Mouse (Mus musculus) gastrocnemius, postnatal 36 days (tissue): ENCODE measurements at regions not wholly inside any gene's neighbourhood (a gene's known extent, or its start where the extent isn't known, plus 50 kb on each side); places are given as distances from the start of the nearest gene placed in this dataset.
"Not testable (repeated sequence)": the region's sequence is repeated elsewhere in the genome, so short reads cannot be mapped to it uniquely, and the experiment has no call there.

ENCODE experiments used
- DNase-seq, 2 experiments: peaks; one replicate each; pipeline ENCODE4 v3.0.0; 2022
- intact Hi-C: fragments of 180-260 bp; cut with DNase I; formaldehyde crosslinking; loops from one replicate; pipeline ENCODE4 v1.15.1; 2025

DNA sequence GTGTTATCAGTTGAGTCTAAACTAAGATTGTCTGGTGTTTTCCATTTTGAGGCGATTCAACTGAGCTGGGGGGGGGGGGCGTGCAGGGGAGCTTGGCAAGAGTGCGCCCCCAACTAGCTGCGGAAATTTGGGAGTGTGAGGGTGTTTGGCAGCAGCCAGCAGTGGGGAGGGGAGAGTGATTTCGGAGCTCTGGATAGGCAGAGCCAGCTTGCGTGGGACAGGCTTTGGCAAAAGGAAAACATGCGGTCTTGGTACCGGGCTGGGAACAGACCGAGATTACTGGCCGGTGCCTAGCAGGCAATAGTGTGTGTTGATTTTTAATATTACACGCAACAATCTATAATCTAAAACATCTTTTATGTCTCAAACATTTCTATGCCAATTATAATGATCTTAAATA is 199.4 kb upstream of the Cdk6 start:
- intact Hi-C loops = loop anchor here (10.0 kb wide), 1 partner anchor 373 kb away; no protein-coding TSS in a partner anchor
- not testable (repeated sequence) for DNase-seq

DNA sequence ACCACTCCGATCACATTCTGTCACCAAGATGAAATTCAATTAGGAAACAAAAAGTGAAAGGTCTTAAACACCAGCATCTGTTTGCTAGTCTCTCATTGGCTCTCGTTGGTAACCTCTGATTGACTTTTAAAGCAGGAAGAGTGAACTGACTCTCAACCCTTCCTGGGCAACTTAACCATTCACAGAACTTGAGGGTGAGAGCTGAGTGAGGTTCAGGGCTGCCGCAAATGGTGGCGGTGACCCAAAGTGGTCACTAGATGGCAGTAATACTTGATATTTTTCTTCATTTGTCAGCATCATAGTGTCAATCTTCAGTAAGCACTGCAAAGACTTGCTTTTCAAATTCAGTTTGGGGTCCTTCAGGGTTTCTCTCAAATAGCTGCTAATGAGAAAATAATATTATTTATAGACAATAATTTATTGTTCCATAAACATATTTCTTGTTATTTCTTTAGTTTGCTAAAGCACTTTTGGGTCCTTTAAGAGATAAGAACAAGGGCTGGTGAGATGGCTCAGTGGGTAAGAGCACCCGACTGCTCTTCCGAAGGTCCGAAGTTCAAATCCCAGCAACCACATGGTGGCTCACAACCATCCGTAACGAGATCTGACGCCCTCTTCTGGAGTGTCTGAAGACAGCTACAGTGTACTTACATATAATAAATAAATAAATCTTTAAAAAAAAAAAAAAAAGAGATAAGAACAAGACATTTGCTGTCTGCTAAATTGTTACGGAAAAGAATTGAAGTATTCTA is 194.6 kb upstream of the Cdk6 start:
- intact Hi-C loops = loop anchor here (10.0 kb wide), 1 partner anchor 368 kb away; no protein-coding TSS in a partner anchor
- DNase-seq = not testable (repeated sequence)

DNA sequence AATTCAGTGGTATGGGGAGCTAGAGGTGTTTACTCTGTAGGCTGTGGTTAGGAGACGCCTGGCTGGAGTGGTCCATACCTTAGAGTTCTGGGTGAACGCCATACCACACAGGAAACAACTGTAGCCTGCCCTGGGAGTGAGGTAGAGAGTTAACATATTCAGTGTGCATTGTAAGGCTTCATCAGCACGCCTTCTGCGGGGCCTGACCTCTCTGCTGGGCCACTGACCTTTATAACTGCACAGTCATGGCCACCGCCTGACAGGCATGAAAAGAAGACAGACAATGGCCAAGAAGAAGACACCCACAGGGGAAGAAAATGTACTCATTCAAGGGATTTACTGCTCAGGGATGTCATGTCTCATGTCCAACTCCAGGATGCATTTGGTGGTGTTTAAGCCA is 191.4 kb upstream of the Cdk6 start:
- DNase-seq = not testable (repeated sequence)
- intact Hi-C loops = loop anchor here (10.0 kb wide), 1 partner anchor 365 kb away; no protein-coding TSS in a partner anchor

DNA sequence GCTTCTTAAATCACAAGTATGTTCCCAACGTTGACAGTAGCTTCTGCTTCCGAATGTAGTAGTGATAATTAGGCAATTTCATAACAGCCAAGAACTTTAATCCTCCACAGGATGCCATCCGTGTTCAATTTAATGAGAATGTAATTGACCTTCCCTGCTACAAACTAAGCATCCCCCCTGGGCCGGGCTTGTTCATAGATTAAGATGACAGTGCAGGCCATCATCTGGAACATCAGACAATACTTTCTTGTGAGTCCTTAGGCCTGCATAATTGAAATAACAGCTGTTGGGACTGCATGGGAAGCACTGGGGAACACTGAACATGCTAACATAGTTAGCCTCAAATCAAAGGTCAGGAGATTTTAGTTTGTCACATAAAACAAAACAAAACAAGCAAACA is 190.5 kb upstream of the Cdk6 start:
- intact Hi-C loops, DNase-seq: not testable (repeated sequence)

DNA sequence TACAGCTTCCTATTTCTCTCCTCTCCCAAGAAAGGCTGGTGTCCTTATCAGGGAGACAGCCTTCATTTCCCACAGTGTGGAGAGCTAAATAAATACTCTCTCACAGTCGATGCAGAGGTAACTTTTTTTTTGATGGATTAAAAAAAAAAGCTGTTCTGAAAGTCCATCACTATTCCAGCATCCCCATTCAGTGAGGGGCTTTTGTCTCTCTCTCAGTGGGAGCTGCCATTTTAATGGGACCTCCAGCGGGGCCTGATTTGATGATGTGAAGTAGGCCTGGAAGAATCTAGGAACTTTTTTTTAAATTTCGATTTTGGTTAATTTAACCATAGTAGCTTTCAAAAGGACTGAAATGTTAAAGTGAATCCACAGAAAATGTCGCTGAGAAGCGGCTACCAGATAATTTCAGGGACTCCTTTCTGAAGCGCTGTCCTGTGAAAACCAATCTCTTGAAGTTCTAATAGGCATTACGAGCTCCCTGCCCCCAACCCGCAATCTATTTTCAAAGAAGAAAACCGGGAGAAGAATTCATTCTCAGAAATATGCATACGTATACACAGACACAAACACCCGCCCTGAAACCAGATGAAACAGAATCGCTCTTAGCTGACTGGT is 189.6 kb upstream of the Cdk6 start:
- DNase-seq, intact Hi-C loops: not testable (repeated sequence)

DNA sequence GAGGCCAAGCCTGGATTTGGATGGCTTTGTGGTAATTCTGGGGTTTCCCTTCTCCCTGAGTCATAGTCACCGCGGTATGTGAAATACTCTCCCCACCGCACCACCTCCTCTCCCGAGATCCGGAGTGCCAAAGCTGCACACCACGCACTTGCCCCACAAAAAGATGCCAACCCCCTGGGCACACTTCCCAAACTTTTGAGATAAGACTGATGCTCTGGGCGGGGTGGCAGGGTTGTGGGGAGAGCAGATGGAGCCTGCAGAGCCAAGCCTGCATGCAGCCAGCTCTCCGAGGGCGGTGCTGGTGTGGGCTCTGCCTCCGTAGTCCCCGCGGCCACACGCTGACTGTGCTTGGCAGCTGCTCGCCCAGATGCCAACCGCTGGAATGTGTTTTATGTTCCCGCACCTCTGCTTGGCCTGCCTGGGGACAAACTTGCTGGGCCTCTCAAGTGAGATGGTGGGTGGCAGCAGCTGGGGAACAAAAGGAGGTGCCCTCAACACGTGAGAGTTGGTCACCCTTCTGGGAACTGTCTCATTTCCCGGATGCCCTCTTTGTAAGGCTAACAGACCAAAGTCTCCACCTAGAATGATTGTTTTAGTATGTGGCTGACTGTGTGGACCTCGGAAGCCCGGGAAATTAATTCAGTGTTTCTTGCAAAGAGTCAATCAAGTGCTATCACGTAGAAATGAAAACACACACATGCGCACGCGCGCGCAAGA is 189.0 kb upstream of the Cdk6 start:
- peak; percentile 3 to 21 for DNase-seq
- intact Hi-C loops = not testable (repeated sequence)

DNA sequence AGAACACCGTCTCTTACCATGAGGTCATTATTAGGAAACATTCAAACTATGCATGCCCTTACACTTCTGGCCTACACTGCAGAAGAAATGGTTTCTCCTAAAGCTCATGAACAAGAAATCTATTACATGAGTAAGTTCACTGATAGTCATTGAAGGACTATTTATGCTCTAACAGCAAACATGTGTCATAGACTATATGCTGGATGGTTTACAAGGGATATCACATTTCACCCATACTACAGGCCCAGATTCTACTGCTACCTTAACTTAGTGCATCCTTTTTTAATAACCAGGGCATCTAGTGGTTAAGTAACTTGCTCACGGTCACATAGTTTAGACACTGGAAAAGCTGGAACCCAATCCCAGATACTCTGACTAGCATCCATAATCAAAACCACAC is 175.8 kb upstream of the Cdk6 start:
- DNase-seq, intact Hi-C loops: not testable (repeated sequence)

DNA sequence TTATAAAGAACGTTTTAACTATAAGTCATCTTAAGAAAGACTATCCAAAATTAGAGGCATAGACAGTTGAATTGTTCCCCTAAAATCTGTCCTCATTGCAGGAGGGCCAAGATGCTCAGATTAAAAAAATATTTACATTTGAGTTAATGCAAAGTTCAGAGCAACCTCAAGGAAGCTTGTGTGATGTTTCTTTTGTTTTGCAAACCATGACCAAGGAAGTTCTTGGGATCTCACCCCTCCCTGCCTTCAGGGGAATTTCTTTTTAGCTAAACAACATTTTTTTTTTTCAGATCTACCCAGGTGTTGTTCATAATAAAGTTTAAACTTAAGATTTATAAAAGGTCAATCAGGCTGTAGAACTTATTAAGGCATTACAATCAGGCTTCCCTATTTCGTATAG is 174.8 kb upstream of the Cdk6 start:
- DNase-seq, intact Hi-C loops: not testable (repeated sequence)

DNA sequence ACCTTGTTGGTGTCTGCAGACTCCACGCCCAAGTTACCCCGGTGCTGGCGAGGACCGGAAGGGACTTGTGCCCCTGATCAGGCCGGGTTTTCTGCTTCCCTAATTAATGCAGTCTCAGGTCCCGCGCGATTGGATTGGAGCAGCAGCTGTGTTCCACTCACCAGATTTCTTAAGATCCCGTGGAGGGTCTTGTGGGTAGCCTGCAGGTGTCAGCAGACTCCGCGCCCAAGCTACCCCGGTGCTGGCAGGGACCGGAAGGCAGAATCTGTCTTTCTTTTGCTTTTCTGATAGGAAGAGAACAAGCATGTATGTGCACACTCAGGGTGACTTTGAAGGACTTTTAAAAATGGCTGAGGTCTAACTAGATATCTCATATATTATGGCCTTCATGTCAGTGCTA is 147.7 kb upstream of the Cdk6 start:
- DNase-seq, intact Hi-C loops: not testable (repeated sequence)

DNA sequence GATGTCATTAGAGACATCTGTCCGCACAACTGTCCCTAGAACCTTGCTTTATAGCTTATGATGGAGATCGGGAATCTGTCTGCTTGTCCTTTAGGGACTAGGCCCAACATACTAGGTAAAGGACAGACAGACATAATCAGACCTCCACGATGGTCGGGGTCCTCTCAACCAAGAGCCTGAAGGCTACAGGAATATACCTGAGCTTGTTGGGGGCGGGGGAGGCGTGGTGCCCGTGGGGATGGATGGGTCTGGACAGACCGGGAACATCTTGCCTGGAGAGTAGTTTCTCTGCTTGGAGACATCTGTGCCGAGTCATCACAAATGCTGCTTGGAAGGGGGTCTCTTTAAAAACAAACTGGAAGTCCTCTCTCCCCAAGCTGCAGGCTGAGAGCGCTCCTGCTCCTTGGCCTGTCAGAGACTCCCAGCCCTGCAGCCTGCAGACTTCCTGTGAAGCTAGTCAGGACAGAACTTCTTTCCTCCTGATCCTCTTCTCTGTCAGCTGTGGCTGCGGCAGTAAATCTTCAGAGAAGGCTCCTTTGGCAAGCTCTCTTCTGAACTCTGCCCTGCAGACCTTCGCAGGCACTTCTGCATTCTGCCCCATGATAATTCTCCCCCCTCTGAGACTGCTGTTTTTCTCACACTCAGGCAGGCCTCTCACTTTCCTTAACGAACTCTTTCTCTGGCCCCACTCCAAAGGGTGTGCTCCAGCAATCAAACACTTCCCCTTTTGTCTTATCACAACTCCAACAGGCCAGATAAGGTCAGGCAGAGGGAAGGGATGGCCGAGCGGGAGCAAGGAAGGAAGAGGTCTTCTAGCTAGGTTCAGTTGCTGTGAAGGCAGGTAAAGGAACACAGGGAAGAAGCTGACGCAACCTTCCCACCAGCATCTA is 143.1 kb upstream of the Cdk6 start:
- intact Hi-C loops = no loop called here
- DNase-seq = peak in 1 of 2 experiments; percentile 15

DNA sequence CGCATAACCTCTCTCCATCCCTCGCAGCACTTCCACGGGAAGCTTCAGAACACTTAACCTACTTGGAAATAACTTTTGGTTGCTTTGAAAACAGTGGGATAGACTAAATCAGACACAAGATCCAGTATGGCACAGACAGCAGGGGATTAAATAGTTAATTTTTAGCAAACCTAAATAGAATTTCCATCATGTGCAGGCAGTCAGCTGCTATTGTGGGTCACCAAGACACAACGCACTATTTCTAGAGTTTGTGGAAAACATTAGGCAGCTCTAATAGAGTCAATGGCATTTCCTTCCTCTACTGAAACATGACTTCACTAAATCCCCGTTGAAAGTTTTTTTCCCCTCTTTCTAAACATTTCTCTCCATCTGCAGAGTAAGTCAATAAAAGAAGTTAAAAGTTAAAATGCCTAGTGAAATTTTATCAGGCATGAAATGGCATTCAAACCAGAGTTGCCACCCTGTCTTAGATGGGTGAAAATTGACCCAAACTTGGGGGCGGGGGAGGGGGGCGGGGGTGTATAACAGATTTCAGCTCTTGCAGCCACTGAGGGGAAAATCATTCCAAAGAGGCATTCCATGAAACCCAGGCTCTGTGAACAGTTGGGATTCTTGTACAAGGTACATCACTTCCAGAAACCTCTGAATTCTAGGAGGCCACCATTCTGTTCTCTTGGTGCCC is 142.3 kb upstream of the Cdk6 start:
- DNase-seq, intact Hi-C loops: not testable (repeated sequence)

DNA sequence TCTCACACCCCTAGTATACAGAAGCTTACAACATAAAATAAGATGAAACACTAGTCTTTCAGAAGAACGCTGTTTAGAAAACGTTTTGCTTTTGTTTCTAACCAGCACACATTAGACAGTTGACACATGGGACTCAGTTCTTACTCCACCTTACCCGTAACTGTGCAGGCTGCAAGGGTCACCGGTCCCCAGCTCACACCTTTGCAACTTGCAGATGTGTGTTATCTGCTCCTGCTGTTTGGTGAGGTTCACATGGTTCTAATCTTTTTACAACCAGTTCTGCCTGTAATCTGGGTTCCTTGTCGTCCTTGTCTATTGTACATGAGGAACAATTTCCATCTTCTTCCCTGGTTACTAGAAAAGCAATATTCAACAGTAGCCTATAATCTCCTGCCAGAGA is 135.1 kb upstream of the Cdk6 start:
- DNase-seq, intact Hi-C loops: not testable (repeated sequence)

DNA sequence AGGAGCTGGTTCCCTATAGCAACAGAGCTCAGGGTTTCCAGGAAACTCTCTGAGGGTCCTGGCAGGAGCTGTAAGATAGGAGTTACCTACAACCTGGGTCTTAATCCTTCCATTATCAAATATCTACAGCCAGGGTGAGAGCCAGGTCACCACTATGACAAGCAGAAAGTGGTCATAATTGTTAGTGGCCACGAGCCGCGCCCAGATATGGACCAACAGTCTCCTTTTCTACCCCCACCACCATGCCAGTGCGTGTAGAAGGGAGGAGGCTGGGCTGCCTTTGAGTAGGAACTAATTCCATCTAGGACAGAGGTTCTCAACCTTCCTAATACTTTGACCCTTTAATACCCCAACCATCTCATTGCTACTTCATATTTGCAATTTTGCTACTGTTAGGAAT is 133.0 kb upstream of the Cdk6 start:
- DNase-seq, intact Hi-C loops: not testable (repeated sequence)

DNA sequence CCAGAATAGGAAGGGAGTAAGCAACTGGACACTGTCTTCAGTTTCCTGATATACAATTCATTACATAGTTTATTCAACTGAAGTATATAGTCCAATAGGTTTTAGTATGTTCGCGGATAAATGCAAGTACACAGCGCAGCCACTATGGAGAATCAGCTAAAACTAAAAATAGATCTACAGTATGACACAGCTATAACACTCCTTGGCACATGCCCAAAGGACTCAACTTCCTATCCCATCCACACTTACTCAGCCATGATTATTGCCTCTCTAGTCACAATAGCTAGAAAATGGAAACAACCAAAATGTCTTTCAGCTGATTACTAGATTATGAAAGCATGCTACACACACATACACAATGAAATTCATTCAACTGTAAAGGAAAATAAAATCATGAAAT is 130.0 kb upstream of the Cdk6 start:
- DNase-seq = no peak
- intact Hi-C loops = no loop called here

DNA sequence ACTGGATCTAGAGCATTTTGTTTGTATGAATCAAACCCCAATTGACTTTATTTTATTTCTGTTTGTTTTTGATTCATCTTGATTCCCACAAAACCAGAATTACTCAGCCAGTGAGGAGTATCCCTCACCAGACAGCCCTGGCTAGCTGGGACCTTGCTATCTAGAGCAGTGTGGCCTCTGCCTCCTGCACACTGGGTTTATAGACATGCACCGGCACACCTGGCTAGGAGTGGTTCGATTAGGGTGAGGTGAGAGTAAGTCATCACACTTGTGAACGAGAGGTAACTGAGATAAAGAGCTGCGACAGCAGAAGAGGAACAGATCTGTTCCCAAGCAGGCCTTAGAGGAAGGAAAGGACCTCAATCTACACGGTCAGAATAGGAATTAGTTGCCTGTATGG is 125.2 kb upstream of the Cdk6 start:
- DNase-seq = no peak
- intact Hi-C loops = no loop called here

DNA sequence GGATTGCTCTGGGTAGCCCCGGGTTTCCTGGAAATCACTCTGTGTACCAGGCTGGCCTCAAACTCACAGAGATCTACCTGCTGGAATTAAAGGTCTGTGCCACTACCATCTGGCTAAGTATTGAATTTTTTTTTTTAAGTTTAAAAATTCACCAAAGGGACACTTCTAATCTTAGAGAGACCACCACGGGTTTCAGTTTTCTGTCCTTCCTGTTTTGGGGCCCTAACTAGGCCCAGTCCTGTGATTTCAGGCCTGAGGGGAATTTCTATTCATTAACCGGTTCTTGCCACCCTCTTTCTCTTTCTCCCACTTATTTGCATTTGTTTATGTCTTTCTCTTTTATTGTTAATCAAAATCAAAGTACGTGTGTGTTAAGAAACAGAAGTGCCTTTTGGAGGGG is 122.1 kb upstream of the Cdk6 start:
- intact Hi-C loops = no loop called here
- DNase-seq = no peak

DNA sequence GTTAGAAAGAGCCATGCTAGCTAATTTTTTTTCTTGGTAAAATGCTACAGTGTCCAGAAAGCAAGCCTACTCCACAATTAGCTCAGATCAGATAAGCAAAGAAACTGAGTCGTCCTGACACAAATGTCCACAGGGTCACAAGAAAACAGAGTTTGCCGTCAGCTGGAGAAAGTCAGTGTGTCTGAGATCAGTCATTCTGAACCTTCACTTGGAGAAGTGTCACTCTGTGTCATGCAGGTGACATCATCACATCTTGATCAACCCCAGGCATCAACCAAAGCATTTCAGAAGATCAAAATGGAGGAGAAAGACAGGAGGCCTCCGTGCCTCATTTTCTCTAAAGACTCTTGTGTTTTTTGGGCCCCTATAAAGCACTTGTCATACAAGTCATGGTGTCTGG is 121.5 kb upstream of the Cdk6 start:
- no peak for DNase-seq
- intact Hi-C loops = loop anchor here (10.0 kb wide), 1 partner anchor 305 kb away; no protein-coding TSS in a partner anchor

DNA sequence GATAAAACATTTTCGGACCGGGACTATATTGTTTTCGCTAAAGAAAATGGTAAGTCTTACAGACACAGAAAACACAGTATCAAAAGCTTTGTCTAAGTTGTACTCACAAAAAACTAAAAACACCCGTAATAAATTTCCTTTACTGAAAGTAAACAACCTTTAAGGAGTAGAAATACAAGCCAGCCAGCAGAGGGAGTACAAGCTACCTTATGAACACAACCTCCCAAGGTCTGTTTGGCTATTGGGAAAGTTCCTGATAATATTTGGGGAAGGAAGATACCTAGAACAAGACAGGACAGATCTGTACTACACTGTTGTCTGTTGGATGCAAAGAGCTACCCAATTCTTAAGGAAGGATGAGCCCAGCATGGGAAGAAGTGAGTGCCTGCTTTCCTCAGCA is 117.5 kb upstream of the Cdk6 start:
- intact Hi-C loops = loop anchor here (10.0 kb wide), 1 partner anchor 301 kb away; no protein-coding TSS in a partner anchor
- DNase-seq = not testable (repeated sequence)

DNA sequence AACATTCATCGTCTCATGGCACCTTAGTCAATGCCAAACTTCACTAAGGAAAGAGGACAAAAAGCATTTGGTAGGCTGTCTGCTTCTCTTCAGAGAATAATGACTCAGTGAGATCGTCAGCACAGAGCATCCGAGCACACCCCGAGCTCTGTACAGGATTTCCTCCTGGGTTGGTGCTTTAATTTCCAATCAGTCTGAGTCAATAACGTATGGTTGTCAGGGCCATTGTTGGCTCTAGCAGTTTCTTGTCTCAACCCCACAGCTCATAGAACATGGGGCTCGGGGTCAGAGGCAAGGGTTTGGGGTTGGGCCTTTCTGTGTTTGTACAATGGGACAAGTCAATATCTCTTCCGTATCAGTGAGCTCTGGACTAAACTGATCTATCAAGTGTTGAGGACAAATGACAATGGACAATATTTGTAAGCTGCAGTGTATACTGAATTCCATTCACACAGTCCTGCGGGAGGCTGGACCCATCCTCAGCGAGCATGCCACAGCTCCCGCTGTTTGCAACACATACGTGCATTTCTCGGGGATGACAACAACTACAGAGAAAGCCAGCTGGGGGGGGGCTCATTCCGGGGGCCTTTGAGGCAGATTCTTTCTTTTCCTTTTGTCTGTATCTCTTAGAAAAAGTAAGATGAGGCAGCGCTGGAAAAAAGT is 116.8 kb upstream of the Cdk6 start:
- not testable (repeated sequence) for DNase-seq
- intact Hi-C loops = loop anchor here (10.0 kb wide), 1 partner anchor 300 kb away; no protein-coding TSS in a partner anchor
